Mouse (Mus musculus) lung, postnatal 0 days (tissue): ENCODE data around the gene Srsf10.

Source experiments
- CTCF ChIP-seq: IDR thresholded peaks from 2 replicates; pipeline ENCODE4 v1.5.1; 2016; ENCODE audit warnings: antibody characterized with exemption, mild to moderate bottlenecking
- EP300 ChIP-seq: IDR thresholded peaks from 2 replicates; pipeline ENCODE4 v1.6.1; 2016; ENCODE audit warnings: antibody characterized with exemption, mild to moderate bottlenecking, control low read depth

DNA sequence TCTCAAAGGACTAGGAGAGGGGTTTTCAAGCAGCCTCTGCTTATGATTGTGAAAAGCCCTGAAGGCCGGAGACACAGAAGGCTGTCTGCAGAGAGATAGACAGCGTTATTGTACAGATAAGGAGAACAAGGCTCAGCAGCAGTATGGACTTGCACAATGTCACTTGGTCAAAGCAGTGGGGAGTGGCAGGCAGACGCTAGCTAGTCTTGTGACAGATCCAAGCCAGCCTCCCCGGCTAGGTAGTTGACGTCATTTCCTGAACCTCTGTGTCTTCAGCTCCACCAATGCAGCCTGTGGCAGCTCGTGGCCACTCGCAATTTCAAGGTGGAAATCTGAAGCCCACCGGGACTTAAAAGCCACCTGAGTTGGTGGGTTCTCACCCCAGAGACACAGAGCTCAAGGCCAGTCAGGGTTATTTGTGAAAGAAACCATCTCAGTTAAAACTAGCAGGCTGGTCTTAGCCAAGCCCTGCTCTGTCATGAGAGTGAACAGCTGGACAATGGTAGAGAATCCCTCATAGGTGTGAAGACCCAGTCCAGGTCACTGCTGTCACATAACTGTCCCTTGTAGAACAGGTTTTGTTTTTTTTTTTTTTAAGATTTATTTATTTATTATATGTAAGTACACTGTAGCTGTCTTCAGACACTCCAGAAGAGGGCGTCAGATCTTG is 43.0 kb downstream of the Srsf10 start:
- no peak for TF ChIP-seq CTCF
- TF ChIP-seq EP300: no peak
